In the genomic region with DNA sequence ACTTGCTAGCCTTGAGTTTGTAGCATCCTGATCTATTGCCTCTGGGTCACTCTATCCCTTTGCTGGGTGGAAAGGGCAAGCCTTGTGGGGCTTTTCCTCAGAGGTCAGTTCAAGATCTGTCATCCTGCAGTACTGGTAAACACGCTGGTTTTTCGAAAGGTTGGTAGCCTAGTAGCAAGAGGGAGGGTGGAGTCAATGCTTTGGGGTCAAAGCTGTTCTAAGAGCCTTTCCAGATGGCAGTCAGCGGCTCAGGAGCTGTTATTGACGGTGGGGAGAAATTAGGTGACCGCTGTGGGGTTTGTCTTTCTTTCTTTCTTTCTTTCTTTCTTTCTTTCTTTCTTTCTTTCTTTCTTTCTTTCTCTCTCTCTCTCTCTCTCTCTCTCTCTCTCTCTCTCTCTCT, we compare ENCODE assay signal across 20 mouse cellular contexts. TPM values are rescaled to one million over a fixed set of nuclear protein-coding genes. Genes with fewer than 3 reads are reported as not detected.
A peak's percentile ranks its signal among the peaks of the same experiment; 100 is the strongest.
DNase-seq lines count a peak whose midpoint lies in the region; ATAC-seq and TF ChIP-seq lines count a peak whose summit lies in the region.
"Had no signal": no experiment of that assay in that cellular context is flagged by ENCODE, and none has a peak within 500 bp of the region (broad histone marks: within the 10 kb centered on the region; RNA-seq: fewer than 3 reads in every experiment).

No protein-coding gene starts in this region.

- no peak for TF ChIP-seq CTCF in stomach, postnatal 0 days (IDR thresholded peaks at IDR 0.05; ENCODE audit: low read depth)

- H3K4me2 ChIP-seq in lung, embryonic 15.5 days = peak overlapping the region; percentile 6; the same call in 1 of the 2 replicates
- H3K4me2 ChIP-seq in stomach, postnatal 0 days (replicated peaks; ENCODE audit: low read depth) = no peak overlapping the region
- H3K4me2 ChIP-seq: embryonic facial prominence, embryonic 13.5 days; forebrain, embryonic 12.5 days; heart, embryonic 11.5 days; heart, embryonic 15.5 days; hindbrain, embryonic 15.5 days had no signal

- WGBS in lung, embryonic 15.5 days = 21% methylated on average over 5 of the region's 5 CpGs
- 46% methylated on average over 5 of the region's 5 CpGs for WGBS in stomach, postnatal 0 days

- no peaks in the 10 kb centered on the region for H3K36me3 ChIP-seq in lung, embryonic 15.5 days
- no peaks in the 10 kb centered on the region for H3K36me3 ChIP-seq in stomach, postnatal 0 days (ENCODE audit: control insufficient read depth, insufficient read depth, low read length)
- H3K36me3 ChIP-seq: embryonic facial prominence, embryonic 13.5 days; forebrain, embryonic 12.5 days; heart, embryonic 15.5 days; hindbrain, embryonic 15.5 days had no signal

- H3K4me3 ChIP-seq in lung, embryonic 15.5 days = no peak overlapping the region
- H3K4me3 ChIP-seq in stomach, postnatal 0 days (ENCODE audit: low read depth, low read length) = no peak overlapping the region
- H3K4me3 ChIP-seq: embryonic facial prominence, embryonic 13.5 days; forebrain, embryonic 12.5 days; heart, adult 2 months; heart, embryonic 15.5 days; hindbrain, embryonic 15.5 days had no signal

- no peak for ATAC-seq in lung, embryonic 15.5 days (ENCODE audit: borderline replicate concordance, extremely low read depth, low FRiP score, low TSS enrichment)
- ATAC-seq in activated CD4-positive, CD25-positive, alpha-beta regulatory T cell, adult 4 months = no peak
- no peak for ATAC-seq in stomach, postnatal 0 days (ENCODE audit: low FRiP score, low TSS enrichment)
- ATAC-seq: forebrain, embryonic 16.5 days had no signal

- no peak overlapping the region for H3K9ac ChIP-seq in lung, embryonic 15.5 days
- no peak overlapping the region for H3K9ac ChIP-seq in stomach, postnatal 0 days (ENCODE audit: low read length)
- H3K9ac ChIP-seq: embryonic facial prominence, embryonic 13.5 days; forebrain, embryonic 12.5 days; heart, embryonic 15.5 days; hindbrain, embryonic 15.5 days had no signal

- H3K27ac ChIP-seq in lung, embryonic 15.5 days = no peak overlapping the region
- H3K27ac ChIP-seq in stomach, postnatal 0 days (replicated peaks) = no peak overlapping the region
- H3K27ac ChIP-seq: embryonic facial prominence, embryonic 13.5 days; forebrain, embryonic 12.5 days; heart, adult 2 months; heart, embryonic 15.5 days; hindbrain, embryonic 15.5 days had no signal

- H3K9me3 ChIP-seq in lung, embryonic 15.5 days = no peaks in the 10 kb centered on the region
- no peaks in the 10 kb centered on the region for H3K9me3 ChIP-seq in stomach, postnatal 0 days (ENCODE audit: control insufficient read depth, low read length)
- H3K9me3 ChIP-seq: embryonic facial prominence, embryonic 13.5 days; forebrain, embryonic 12.5 days; heart, embryonic 15.5 days; hindbrain, embryonic 15.5 days had no signal

- no peaks in the 10 kb centered on the region for H3K27me3 ChIP-seq in lung, embryonic 15.5 days
- no peaks in the 10 kb centered on the region; the same call in 1 of the 2 replicates for H3K27me3 ChIP-seq in stomach, postnatal 0 days (ENCODE audit: control insufficient read depth, insufficient read depth, low read length)
- H3K27me3 ChIP-seq: forebrain, embryonic 12.5 days; heart, embryonic 15.5 days; hindbrain, embryonic 15.5 days had no signal

- TF ChIP-seq EP300 in stomach, postnatal 0 days (optimal IDR thresholded peaks at IDR 0.05) = no peak

- H3K4me1 ChIP-seq in lung, embryonic 15.5 days = no peaks in the 10 kb centered on the region
- H3K4me1 ChIP-seq in stomach, postnatal 0 days (replicated peaks; ENCODE audit: control insufficient read depth, insufficient read depth) = no peaks in the 10 kb centered on the region
- H3K4me1 ChIP-seq: heart, embryonic 15.5 days; hindbrain, embryonic 15.5 days had no signal

- no peak for DNase-seq in lung, postnatal 25 days (ENCODE audit: low spot score)
- DNase-seq in embryo, embryonic 10 days (ENCODE audit: low spot score) = peak; percentile 46
- peak; percentile 57 for DNase-seq in embryo, embryonic 10.5 days (ENCODE audit: low spot score)
- DNase-seq in lung, postnatal 14 days = peak; percentile 8
- no peak for DNase-seq in stomach, postnatal 0 days (ENCODE audit: low spot score)
- DNase-seq: adrenal gland, postnatal 10 days; cerebellum, adult 11 months; cerebellum, adult 8-10 months; cerebellum, postnatal 14 days; gastrocnemius, postnatal 14 days; heart, adult 2 months; heart, postnatal 14 days had no signal

RNA-seq across cellular contexts. Expression of a gene that starts 34.4 kb away (rescaled TPM):
- 1.1 and 1.3 TPM in 2 replicates for polyA plus RNA-seq in lung, embryonic 15.5 days (2015; fragmentation: Nextera tagmentation; extraction: Ambion mirVana)
- under 1 TPM in 1 of 2 experiments, not detected in 1; 0.07 TPM for polyA plus RNA-seq in activated CD4-positive, CD25-positive, alpha-beta regulatory T cell, adult 4 months (2017; shearing (Covaris generic))
- polyA plus RNA-seq in stomach, postnatal 0 days (2015; fragmentation: Nextera tagmentation; extraction: Ambion mirVana) = 3.7 and 4.0 TPM in 2 replicates

RNA-seq across cellular contexts. Expression of a gene that starts 50.8 kb away (rescaled TPM):
- 307 and 327 TPM in 2 replicates for polyA plus RNA-seq in lung, embryonic 15.5 days (2015; fragmentation: Nextera tagmentation; extraction: Ambion mirVana)
- polyA plus RNA-seq in activated CD4-positive, CD25-positive, alpha-beta regulatory T cell, adult 4 months (2017; shearing (Covaris generic)) = 100 to 1,000 TPM; 155 to 174 TPM
- polyA plus RNA-seq in stomach, postnatal 0 days (2015; fragmentation: Nextera tagmentation; extraction: Ambion mirVana) = 114 and 133 TPM in 2 replicates

Comparison
In these comparisons a context has a peak if more than half of its experiments do, and no peak if none do; other contexts are left out.
1. DNase-seq: peak in embryo, embryonic 10 days (single experiment), embryo, embryonic 10.5 days (single experiment) and lung, postnatal 14 days (single experiment); none in lung, postnatal 25 days (single experiment) and stomach, postnatal 0 days (single experiment).